Mouse (Mus musculus) neural tube, embryonic 14.5 days (tissue): ENCODE data around the gene Srgap1. TPM values are rescaled to one million over a fixed set of nuclear protein-coding genes. Genes with fewer than 3 reads are reported as not detected.
A peak's percentile ranks its signal among the peaks of the same experiment; 100 is the strongest.

Experiments
- ATAC-seq: fragments of 200-750 bp; cut with Nextera tagmentation; 2 replicates; pipeline ENCODE4 v1.8.0; 2017; ENCODE audit warnings: low read depth, mild to moderate bottlenecking, moderate TSS enrichment, moderate library complexity
- H3K27ac ChIP-seq: fragments of 300-500 bp; sonication (generic); 2 replicates; pipeline ENCODE4 v1.5.1; 2014; ENCODE audit warnings: low read depth, mild to moderate bottlenecking, control low read depth, low read length, moderate library complexity, mixed read lengths
- H3K27me3 ChIP-seq: fragments of 300-500 bp; sonication (generic); 2 replicates; pipeline ENCODE4 v1.6.1; 2014; ENCODE audit warnings: low read length; ENCODE audit not compliant: control insufficient read depth, insufficient read depth
- H3K36me3 ChIP-seq: fragments of 300-500 bp; sonication (generic); 2 replicates; pipeline ENCODE4 v1.6.1; 2014; ENCODE audit warnings: low read length, mixed read lengths; ENCODE audit not compliant: control insufficient read depth, insufficient read depth
- H3K4me1 ChIP-seq: fragments of 300-500 bp; sonication (generic); 2 replicates; pipeline ENCODE4 v1.6.1; 2014; ENCODE audit warnings: low read length; ENCODE audit not compliant: control insufficient read depth, insufficient read depth
- H3K4me2 ChIP-seq: fragments of 300-500 bp; sonication (generic); 2 replicates; pipeline ENCODE4 v1.6.1; 2014; ENCODE audit warnings: mild to moderate bottlenecking, low read depth, low read length, control low read depth
- H3K4me3 ChIP-seq: fragments of 300-500 bp; sonication (generic); 2 replicates; pipeline ENCODE4 v1.5.1; 2014; ENCODE audit warnings: low read depth, low read length, control low read depth, mixed read lengths
- H3K9ac ChIP-seq: fragments of 300-500 bp; sonication (generic); replicated peaks from 2 replicates; pipeline ENCODE4 v1.6.1; 2014; ENCODE audit warnings: low read depth, mild to moderate bottlenecking, control low read depth, low read length, mixed read lengths
- H3K9me3 ChIP-seq: fragments of 300-500 bp; sonication (generic); 2 replicates; pipeline ENCODE4 v1.6.1; 2016; ENCODE audit warnings: low read length; ENCODE audit not compliant: control insufficient read depth
- WGBS: fragments of 180-500 bp; shearing (Covaris S2); extraction: QIAGEN DNeasy Blood & Tissue Kit; methylation state at CpG from one replicate; pipeline ENCODE4 v1.1.7; 2014; 5-methylcytosine and 5-hydroxymethylcytosine counted together
- polyA plus RNA-seq: library from polyadenylated mRNA; unstranded; fragments of >200 nt; fragmentation: Nextera tagmentation; extraction: Ambion mirVana; gene quantifications from 2 replicates; pipeline ENCODE4 v1.2.1, GENCODE M21; 2014

Gene Srgap1
- polyA plus RNA-seq, 1 experiment from 2014 or later: 32.8 TPM

GRCm38 (mm10) chr10:121756677-121757076, 290.4 kb downstream of the Srgap1 start:
- no peak overlapping the region for H3K4me3 ChIP-seq
- ATAC-seq: no peak
- WGBS: 84% methylated on average over 4 of the region's 4 CpGs

GRCm38 (mm10) chr10:121755822-121756221, 291.3 kb downstream of the Srgap1 start:
- no peak for ATAC-seq
- no peaks in the 10 kb centered on the region for H3K27me3 ChIP-seq
- no peak overlapping the region for H3K9ac ChIP-seq
- no peaks in the 10 kb centered on the region for H3K9me3 ChIP-seq
- H3K4me3 ChIP-seq: no peak overlapping the region
- H3K4me2 ChIP-seq: no peak overlapping the region
- 34% methylated on average over 1 of the region's 1 CpGs for WGBS
- H3K27ac ChIP-seq: no peak overlapping the region
- H3K36me3 ChIP-seq: no peaks in the 10 kb centered on the region
- no peaks in the 10 kb centered on the region for H3K4me1 ChIP-seq

More at GRCm38 (mm10) chr10:121756677-121757076, 290.4 kb downstream of the Srgap1 start:
- Histone ChIP-seq H3K27ac (no peak overlapping the region), H3K36me3 (no peaks in the 10 kb centered on the region), H3K9ac (no peak overlapping the region), H3K9me3 (no peaks in the 10 kb centered on the region), H3K4me1 (no peaks in the 10 kb centered on the region), H3K4me2 (no peak overlapping the region), H3K27me3 (no peaks in the 10 kb centered on the region)

GRCm38 (mm10) chr10:121754237-121754636, 292.9 kb downstream of the Srgap1 start:
- H3K9ac ChIP-seq: no peak overlapping the region
- H3K4me1 ChIP-seq: no peaks in the 10 kb centered on the region
- no peaks in the 10 kb centered on the region for H3K36me3 ChIP-seq
- H3K27ac ChIP-seq: no peak overlapping the region
- WGBS: 82% methylated on average over 5 of the region's 5 CpGs
- ATAC-seq: no peak
- no peak overlapping the region for H3K4me2 ChIP-seq
- H3K27me3 ChIP-seq: no peaks in the 10 kb centered on the region
- no peaks in the 10 kb centered on the region for H3K9me3 ChIP-seq
- H3K4me3 ChIP-seq: no peak overlapping the region

GRCm38 (mm10) chr10:121750175-121750574, 296.9 kb downstream of the Srgap1 start:
- Histone ChIP-seq H3K9ac (no peak overlapping the region), H3K4me3 (no peak overlapping the region), H3K4me1 (no peaks in the 10 kb centered on the region), H3K9me3 (no peaks in the 10 kb centered on the region), H3K36me3 (peaks cover 8% of the 10 kb centered on the region), H3K27me3 (no peaks in the 10 kb centered on the region), H3K4me2 (no peak overlapping the region), H3K27ac (no peak overlapping the region)
- ATAC-seq: no peak
- WGBS: 97% methylated on average over 12 of the region's 12 CpGs

DNA sequence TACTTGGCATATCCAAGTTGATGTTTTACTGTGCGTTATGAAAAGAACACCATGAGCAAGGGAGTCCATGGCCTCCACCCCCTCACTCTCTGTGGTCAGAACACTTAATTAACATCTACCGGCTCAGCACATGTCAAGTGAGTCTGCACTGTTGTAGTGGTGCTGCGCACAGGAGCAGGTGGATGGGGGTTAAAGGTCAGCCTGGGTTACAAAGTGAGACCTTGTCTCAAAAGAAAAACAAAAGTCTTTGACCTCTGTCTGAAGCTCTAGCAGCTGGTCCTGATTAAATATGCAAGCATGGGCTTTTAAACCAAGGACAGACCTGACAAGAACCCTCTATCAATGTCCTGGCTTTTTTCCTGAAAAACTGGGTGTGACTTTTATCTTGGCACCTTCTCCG, 304.8 kb downstream of the Srgap1 start:
- 36% methylated on average over 4 of the region's 4 CpGs for WGBS

GRCm38 (mm10) chr10:121739548-121740505, 307.3 kb downstream of the Srgap1 start, which contains the start of gene BC048403:
Gene BC048403 (plus strand): TSS chr10:121739937.
- Histone ChIP-seq H3K27ac (peak within 1 kb of the TSS; percentile 82), H3K4me2 (peak within 1 kb of the TSS; percentile 90), H3K4me1 (no peaks in the 10 kb centered on the region), H3K9me3 (no peaks in the 10 kb centered on the region), H3K9ac (peak within 1 kb of the TSS; percentile 68), H3K27me3 (no peaks in the 10 kb centered on the region), H3K4me3 (peak within 1 kb of the TSS; percentile 79), H3K36me3 (no peaks in the 10 kb centered on the region)
- ATAC-seq: peak; percentile 93
- under 1% methylated on average over 67 of the region's 68 CpGs for WGBS

More for the DNA sequence above, 304.8 kb downstream of the Srgap1 start:
- no peak for ATAC-seq
- H3K27me3 ChIP-seq: no peaks in the 10 kb centered on the region
- no peak overlapping the region for H3K9ac ChIP-seq
- H3K27ac ChIP-seq: no peak overlapping the region
- no peak overlapping the region for H3K4me2 ChIP-seq
- no peaks in the 10 kb centered on the region for H3K4me1 ChIP-seq
- peaks cover under 1% of the 10 kb centered on the region; the same call in 1 of the 2 replicates for H3K36me3 ChIP-seq
- no peaks in the 10 kb centered on the region for H3K9me3 ChIP-seq
- no peak overlapping the region for H3K4me3 ChIP-seq

DNA sequence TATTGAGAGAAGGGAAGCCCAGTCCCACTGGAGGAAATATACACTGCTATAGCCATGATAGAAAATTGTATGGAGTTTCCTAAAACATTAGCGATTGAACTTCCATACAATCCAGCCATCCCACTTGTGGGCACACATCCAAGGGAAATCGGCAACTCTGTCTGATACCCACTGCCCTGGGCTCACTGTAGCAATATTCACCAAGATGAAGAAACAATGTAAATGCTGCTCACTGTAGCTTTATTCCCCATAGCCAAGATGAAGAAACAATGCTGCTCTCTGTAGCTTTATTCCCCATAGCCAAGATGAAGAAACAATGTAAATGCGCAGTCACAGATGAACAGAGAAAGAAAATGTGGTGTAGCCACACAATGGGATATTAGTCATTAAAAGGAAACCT, 309.9 kb downstream of the Srgap1 start:
- Histone ChIP-seq H3K9ac (no peak overlapping the region), H3K27me3 (no peaks in the 10 kb centered on the region), H3K27ac (no peak overlapping the region), H3K9me3 (no peaks in the 10 kb centered on the region), H3K4me2 (no peak overlapping the region), H3K36me3 (no peaks in the 10 kb centered on the region), H3K4me3 (no peak overlapping the region), H3K4me1 (no peaks in the 10 kb centered on the region)
- no peak for ATAC-seq
- WGBS: 84% methylated on average over 3 of the region's 3 CpGs

GRCm38 (mm10) chr10:121732542-121732941, 314.6 kb downstream of the Srgap1 start:
- ATAC-seq: no peak; the same call in 1 of the 2 replicates
- Histone ChIP-seq H3K4me3 (no peak overlapping the region), H3K4me2 (no peak overlapping the region), H3K9me3 (no peaks in the 10 kb centered on the region), H3K4me1 (no peaks in the 10 kb centered on the region), H3K36me3 (no peaks in the 10 kb centered on the region), H3K9ac (no peak overlapping the region), H3K27ac (no peak overlapping the region), H3K27me3 (no peaks in the 10 kb centered on the region)
- WGBS: 53% methylated on average over 9 of the region's 9 CpGs

DNA sequence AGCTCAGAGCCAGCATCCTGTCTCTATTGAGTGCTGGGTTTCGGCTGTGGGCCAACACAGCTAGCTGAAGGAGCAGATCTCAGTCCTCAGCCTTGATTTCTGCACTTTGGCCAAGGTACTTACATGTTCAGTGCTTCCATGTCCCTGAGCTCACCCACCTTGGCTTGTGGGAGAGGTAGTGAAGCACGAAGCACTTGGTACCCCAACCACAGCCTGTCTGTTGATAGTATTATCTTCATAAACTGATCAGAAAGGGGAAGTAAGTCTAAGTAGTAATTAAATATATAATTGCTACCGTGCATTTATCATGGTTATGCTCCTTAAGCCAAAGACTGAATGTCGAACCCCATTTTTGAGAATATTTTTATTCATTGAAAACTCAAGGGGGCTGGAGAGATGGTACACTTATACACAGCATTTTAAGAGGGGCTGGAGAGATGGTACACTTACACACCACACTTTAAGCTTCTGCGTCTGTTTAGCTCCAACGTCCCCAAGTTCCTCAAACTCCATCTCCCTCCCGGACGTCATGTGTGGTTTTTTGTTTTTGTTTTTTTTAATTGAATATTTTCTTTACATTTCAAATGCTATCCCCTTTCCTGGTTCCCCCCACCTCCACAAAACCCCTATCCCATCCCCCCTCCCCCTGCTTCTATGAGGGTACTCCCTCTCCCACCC, 315.9 kb downstream of the Srgap1 start:
- no peaks in the 10 kb centered on the region for H3K36me3 ChIP-seq
- H3K4me1 ChIP-seq: no peaks in the 10 kb centered on the region
- no peaks in the 10 kb centered on the region for H3K27me3 ChIP-seq
- H3K9me3 ChIP-seq: no peaks in the 10 kb centered on the region
- ATAC-seq: no peak
- WGBS: 96% methylated on average over 8 of the region's 8 CpGs
- no peak overlapping the region for H3K4me3 ChIP-seq
- H3K4me2 ChIP-seq: no peak overlapping the region
- no peak overlapping the region for H3K27ac ChIP-seq
- no peak overlapping the region for H3K9ac ChIP-seq
